Mouse (Mus musculus): ENCODE measurements around the gene Ryr1. TPM values are rescaled to one million over a fixed set of nuclear protein-coding genes. Genes with fewer than 3 reads are reported as not detected.

The Ryr1 gene
- polyA plus RNA-seq, 1 experiment from 2014 or later: 0.31 TPM

GRCm38 (mm10) chr7:28957286-28957685, 167.7 kb downstream of the Ryr1 start:
- Histone ChIP-seq H3K4me3 (no peak overlapping the region), H3K9me3 (no peaks in the 10 kb centered on the region), H3K4me1 (peaks cover 90% of the 10 kb centered on the region), H3K36me3 (peaks cover 21% of the 10 kb centered on the region), H3K27me3 (replicated peaks) (no peaks in the 10 kb centered on the region), H3K27ac (replicated peaks) (peak overlapping the region; percentile 99), H3K9ac (peak overlapping the region; percentile 96), H3K4me2 (peak overlapping the region; percentile 96)
- 48% methylated on average over 6 of the region's 6 CpGs for WGBS
- no peak for ATAC-seq (ENCODE audit: extremely low read depth, insufficient number of reproducible peaks, low FRiP score, low TSS enrichment)

- H3K9me3 ChIP-seq: no peaks in the 10 kb centered on the region
- no peaks in the 10 kb centered on the region for H3K27me3 ChIP-seq (replicated peaks)
- H3K4me3 ChIP-seq: no peak overlapping the region
- 76% methylated on average over 1 of the region's 1 CpGs for WGBS
- peaks cover 100% of the 10 kb centered on the region for H3K4me1 ChIP-seq
- H3K9ac ChIP-seq: no peak overlapping the region
- no peak for ATAC-seq (ENCODE audit: extremely low read depth, insufficient number of reproducible peaks, low FRiP score, low TSS enrichment)
- H3K27ac ChIP-seq (replicated peaks): peak overlapping the region; percentile 99
- peaks cover 21% of the 10 kb centered on the region for H3K36me3 ChIP-seq
- peak overlapping the region; percentile 9; the same call in 1 of the 2 replicates for H3K4me2 ChIP-seq
Observed at GRCm38 (mm10) chr7:28956270-28956669, 168.7 kb downstream of the Ryr1 start.

- Histone ChIP-seq H3K27me3 (replicated peaks) (no peaks in the 10 kb centered on the region), H3K4me1 (peaks cover 100% of the 10 kb centered on the region), H3K4me3 (no peak overlapping the region), H3K36me3 (peaks cover 25% of the 10 kb centered on the region), H3K9me3 (no peaks in the 10 kb centered on the region), H3K4me2 (peak overlapping the region; percentile 16), H3K27ac (replicated peaks) (peak overlapping the region; percentile 99), H3K9ac (peak overlapping the region; percentile 61)
- WGBS: 36% methylated on average over 5 of the region's 5 CpGs
- no peak for ATAC-seq (ENCODE audit: extremely low read depth, insufficient number of reproducible peaks, low FRiP score, low TSS enrichment)
Observed at GRCm38 (mm10) chr7:28955295-28955897, 169.6 kb downstream of the Ryr1 start.

GRCm38 (mm10) chr7:28954773-28955172, 170.2 kb downstream of the Ryr1 start:
- no peaks in the 10 kb centered on the region for H3K27me3 ChIP-seq (replicated peaks)
- H3K4me2 ChIP-seq: peak overlapping the region; percentile 16; the same call in 1 of the 2 replicates
- peaks cover 100% of the 10 kb centered on the region for H3K4me1 ChIP-seq
- no peaks in the 10 kb centered on the region for H3K9me3 ChIP-seq
- peaks cover 30% of the 10 kb centered on the region for H3K36me3 ChIP-seq
- H3K27ac ChIP-seq (replicated peaks): peak overlapping the region; percentile 99
- H3K4me3 ChIP-seq: no peak overlapping the region
- peak overlapping the region; percentile 61 for H3K9ac ChIP-seq
- WGBS: 84% methylated on average over 4 of the region's 4 CpGs
- ATAC-seq (ENCODE audit: extremely low read depth, insufficient number of reproducible peaks, low FRiP score, low TSS enrichment): no peak

- Histone ChIP-seq H3K4me2 (peak overlapping the region; percentile 48), H3K36me3 (peaks cover 35% of the 10 kb centered on the region), H3K9me3 (no peaks in the 10 kb centered on the region), H3K27me3 (replicated peaks) (no peaks in the 10 kb centered on the region), H3K4me3 (0 out of 2 replicates have a peak overlapping the region, but pooled peaks have one; percentile 22), H3K4me1 (peaks cover 100% of the 10 kb centered on the region), H3K9ac (peak overlapping the region; percentile 75), H3K27ac (replicated peaks) (peak overlapping the region; percentile 99)
- no peak for ATAC-seq (ENCODE audit: extremely low read depth, insufficient number of reproducible peaks, low FRiP score, low TSS enrichment)
- 11% methylated on average over 2 of the region's 2 CpGs for WGBS
Observed at GRCm38 (mm10) chr7:28953476-28954376, 171.3 kb downstream of the Ryr1 start.

MicroRNA genes within 50 kb of the gene (microRNA counts, 519-probe panel; counts per million panel counts)
- 209 counts per million, percentile 61 among the panel's probes with 10 or more counts for microRNA mmu-miR-1963

Small RNA genes lying within 50 kb of the gene (microRNA-seq; reads per million reads assigned to microRNA genes)
- not detected for gene Gm44408
- not detected for gene Mir1963

Other genes starting within 250 kb of the Ryr1 start
- 0.15 and 0.38 TPM in 2 replicates for gene Capn12, start 243.8 kb downstream of the Ryr1 start, polyA plus RNA-seq (2015; fragmentation: Nextera tagmentation; extraction: Ambion mirVana)
- gene Actn4, start 162.8 kb downstream of the Ryr1 start, polyA plus RNA-seq (2015; fragmentation: Nextera tagmentation; extraction: Ambion mirVana): 259 and 266 TPM in 2 replicates
- 257 and 300 TPM in 2 replicates for gene Eif3k, start 143.3 kb downstream of the Ryr1 start, polyA plus RNA-seq (2015; fragmentation: Nextera tagmentation; extraction: Ambion mirVana)
- 3.4 and 5.3 TPM in 2 replicates for gene Map4k1, start 143.1 kb downstream of the Ryr1 start, polyA plus RNA-seq (2015; fragmentation: Nextera tagmentation; extraction: Ambion mirVana)
- 0.56 and 0.62 TPM in 2 replicates for gene Rasgrp4, start 9.7 kb upstream of the Ryr1 start, polyA plus RNA-seq (2015; fragmentation: Nextera tagmentation; extraction: Ambion mirVana)
- gene Fam98c, start 31.1 kb upstream of the Ryr1 start, polyA plus RNA-seq (2015; fragmentation: Nextera tagmentation; extraction: Ambion mirVana): 11.0 and 11.9 TPM in 2 replicates
- gene Ggn, start 45.0 kb upstream of the Ryr1 start, polyA plus RNA-seq (2015; fragmentation: Nextera tagmentation; extraction: Ambion mirVana): 0.33 and 0.48 TPM in 2 replicates
- gene Spred3, start 45.2 kb upstream of the Ryr1 start, polyA plus RNA-seq (2015; fragmentation: Nextera tagmentation; extraction: Ambion mirVana): 1.3 and 1.5 TPM in 2 replicates
- 209 and 219 TPM in 2 replicates for gene Psmd8, start 55.5 kb upstream of the Ryr1 start, polyA plus RNA-seq (2015; fragmentation: Nextera tagmentation; extraction: Ambion mirVana)
- gene Catsperg1, start 88.9 kb upstream of the Ryr1 start, polyA plus RNA-seq (2015; fragmentation: Nextera tagmentation; extraction: Ambion mirVana): 0.41 and 0.42 TPM in 2 replicates
- 1.6 and 1.7 TPM in 2 replicates for gene Kcnk6, start 107.3 kb upstream of the Ryr1 start, polyA plus RNA-seq (2015; fragmentation: Nextera tagmentation; extraction: Ambion mirVana)
- 107 and 117 TPM in 2 replicates for gene Yif1b, start 113.2 kb upstream of the Ryr1 start, polyA plus RNA-seq (2015; fragmentation: Nextera tagmentation; extraction: Ambion mirVana)
- 5.7 and 7.3 TPM in 2 replicates for gene 2200002D01Rik, start 123.3 kb upstream of the Ryr1 start, polyA plus RNA-seq (2015; fragmentation: Nextera tagmentation; extraction: Ambion mirVana)
- 111 and 116 TPM in 2 replicates for gene Spint2, start 156.7 kb upstream of the Ryr1 start, polyA plus RNA-seq (2015; fragmentation: Nextera tagmentation; extraction: Ambion mirVana)
- 13.3 and 14.9 TPM in 2 replicates for gene Ppp1r14a, start 164.1 kb upstream of the Ryr1 start, polyA plus RNA-seq (2015; fragmentation: Nextera tagmentation; extraction: Ambion mirVana)
- 2.0 and 3.7 TPM in 2 replicates for gene Dpf1, start 178.8 kb upstream of the Ryr1 start, polyA plus RNA-seq (2015; fragmentation: Nextera tagmentation; extraction: Ambion mirVana)